Mouse (Mus musculus) intestine, postnatal 0 days (tissue): Measurements from ENCODE around the gene Fsd1. TPM values are rescaled to one million over a fixed set of nuclear protein-coding genes. Genes with fewer than 3 reads are reported as not detected.

Experiments
- ATAC-seq: fragments of 200-750 bp; cut with Nextera tagmentation; 2 replicates; pipeline ENCODE4 v1.8.0; 2017; ENCODE audit warnings: mild to moderate bottlenecking, moderate TSS enrichment, moderate library complexity
- H3K27ac ChIP-seq: fragments of 300-500 bp; sonication (generic); 2 replicates; pipeline ENCODE4 v1.5.1; 2014; ENCODE audit warnings: mild to moderate bottlenecking, low read depth, low read length, moderate library complexity
- H3K27me3 ChIP-seq: fragments of 300-500 bp; sonication (generic); replicated peaks from 2 replicates; pipeline ENCODE4 v1.6.1; 2014; ENCODE audit warnings: low read length, mixed read lengths; ENCODE audit not compliant: control insufficient read depth, insufficient read depth
- H3K36me3 ChIP-seq: fragments of 300-500 bp; sonication (generic); 2 replicates; pipeline ENCODE4 v1.6.1; 2014; ENCODE audit warnings: mild to moderate bottlenecking, moderate library complexity; ENCODE audit not compliant: control insufficient read depth, insufficient read depth
- H3K4me1 ChIP-seq: fragments of 300-500 bp; sonication (generic); replicated peaks from 2 replicates; pipeline ENCODE4 v1.6.1; 2014; ENCODE audit warnings: antibody characterized with exemption, low read length, mixed read lengths; ENCODE audit not compliant: control insufficient read depth, insufficient read depth
- H3K4me2 ChIP-seq: fragments of 300-500 bp; sonication (generic); replicated peaks from 2 replicates; pipeline ENCODE4 v1.6.1; 2014; ENCODE audit warnings: low read depth, mild to moderate bottlenecking, moderate library complexity
- H3K4me3 ChIP-seq: fragments of 300-500 bp; sonication (generic); 2 replicates; pipeline ENCODE4 v1.5.1; 2014; ENCODE audit warnings: low read depth, low read length
- H3K9ac ChIP-seq: fragments of 300-500 bp; sonication (generic); 2 replicates; pipeline ENCODE4 v1.6.1; 2014; ENCODE audit warnings: mild to moderate bottlenecking, low read depth, low read length
- H3K9me3 ChIP-seq: fragments of 300-500 bp; sonication (generic); 2 replicates; pipeline ENCODE4 v1.6.1; 2016; ENCODE audit warnings: mixed run types; ENCODE audit not compliant: control insufficient read depth
- CTCF ChIP-seq: sonication (generic); IDR thresholded peaks from 2 replicates; pipeline ENCODE4 v1.5.1; 2016; ENCODE audit warnings: low read depth, mild to moderate bottlenecking, control low read depth, antibody characterized with exemption, moderate library complexity
- WGBS: fragments of 180-500 bp; shearing (Covaris S2); extraction: QIAGEN DNeasy Blood & Tissue Kit; methylation state at CpG from one replicate; pipeline ENCODE4 v1.1.7; 2014; 5-methylcytosine and 5-hydroxymethylcytosine counted together
- polyA plus RNA-seq: library from polyadenylated mRNA; unstranded; fragments of >200 nt; fragmentation: Nextera tagmentation; extraction: Ambion mirVana; gene quantifications from 2 replicates; pipeline ENCODE4 v1.2.1, GENCODE M21; 2015

Gene Fsd1
- polyA plus RNA-seq, 1 experiment from 2014 or later = 3.6 TPM

DNA sequence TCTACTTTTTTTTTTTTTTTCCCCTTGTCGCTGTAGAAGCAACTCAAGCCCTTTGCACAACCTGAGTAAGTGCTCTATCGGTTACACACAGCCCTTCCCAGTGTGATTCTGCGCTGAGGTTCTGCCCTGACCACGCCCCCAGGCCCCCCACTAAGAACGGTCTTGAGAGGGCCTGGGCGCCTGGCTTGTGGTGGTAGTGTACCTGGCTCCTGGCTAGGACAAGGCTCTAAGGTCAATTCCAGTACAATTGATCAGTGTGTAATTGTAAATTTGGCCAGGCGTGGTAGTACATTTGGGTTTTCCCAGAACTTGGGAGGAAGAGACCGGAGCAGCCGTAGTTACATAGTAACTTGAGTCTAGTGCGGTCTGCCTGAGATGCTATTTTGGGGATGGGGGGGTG is 20.6 kb downstream of the Fsd1 start:
- H3K27ac ChIP-seq = peak overlapping the region; percentile 61
- no peaks in the 10 kb centered on the region for H3K27me3 ChIP-seq
- 23% methylated on average over 10 of the region's 10 CpGs for WGBS
- 0 out of 2 replicates have a peak overlapping the region, but pooled peaks have one; percentile 9 for H3K4me3 ChIP-seq
- peaks cover 11% of the 10 kb centered on the region; the same call in 1 of the 2 replicates for H3K36me3 ChIP-seq
- no peaks in the 10 kb centered on the region for H3K9me3 ChIP-seq
- H3K4me2 ChIP-seq = peak overlapping the region; percentile 71
- H3K4me1 ChIP-seq = peaks cover 11% of the 10 kb centered on the region; the same call in 1 of the 2 replicates
- no peak overlapping the region for H3K9ac ChIP-seq
- TF ChIP-seq CTCF = no peak
- ATAC-seq = no peak

GRCm38 (mm10) chr17:56007444-56008355 is 21.4 kb downstream of the Fsd1 start:
- peak overlapping the region; percentile 94 for H3K4me2 ChIP-seq
- H3K36me3 ChIP-seq = peaks cover 13% of the 10 kb centered on the region; the same call in 1 of the 2 replicates
- no peak overlapping the region for H3K9ac ChIP-seq
- peak overlapping the region; percentile 87; the same call in 1 of the 2 replicates for H3K4me3 ChIP-seq
- peak; percentile 30; the same call in 1 of the 2 replicates for TF ChIP-seq CTCF
- WGBS = 12% methylated on average over 13 of the region's 14 CpGs
- peak overlapping the region; percentile 79; the same call in 1 of the 2 replicates for H3K27ac ChIP-seq
- peaks cover 11% of the 10 kb centered on the region; the same call in 1 of the 2 replicates for H3K4me1 ChIP-seq
- no peaks in the 10 kb centered on the region for H3K9me3 ChIP-seq
- no peaks in the 10 kb centered on the region for H3K27me3 ChIP-seq
- ATAC-seq = peak; percentile 40

DNA sequence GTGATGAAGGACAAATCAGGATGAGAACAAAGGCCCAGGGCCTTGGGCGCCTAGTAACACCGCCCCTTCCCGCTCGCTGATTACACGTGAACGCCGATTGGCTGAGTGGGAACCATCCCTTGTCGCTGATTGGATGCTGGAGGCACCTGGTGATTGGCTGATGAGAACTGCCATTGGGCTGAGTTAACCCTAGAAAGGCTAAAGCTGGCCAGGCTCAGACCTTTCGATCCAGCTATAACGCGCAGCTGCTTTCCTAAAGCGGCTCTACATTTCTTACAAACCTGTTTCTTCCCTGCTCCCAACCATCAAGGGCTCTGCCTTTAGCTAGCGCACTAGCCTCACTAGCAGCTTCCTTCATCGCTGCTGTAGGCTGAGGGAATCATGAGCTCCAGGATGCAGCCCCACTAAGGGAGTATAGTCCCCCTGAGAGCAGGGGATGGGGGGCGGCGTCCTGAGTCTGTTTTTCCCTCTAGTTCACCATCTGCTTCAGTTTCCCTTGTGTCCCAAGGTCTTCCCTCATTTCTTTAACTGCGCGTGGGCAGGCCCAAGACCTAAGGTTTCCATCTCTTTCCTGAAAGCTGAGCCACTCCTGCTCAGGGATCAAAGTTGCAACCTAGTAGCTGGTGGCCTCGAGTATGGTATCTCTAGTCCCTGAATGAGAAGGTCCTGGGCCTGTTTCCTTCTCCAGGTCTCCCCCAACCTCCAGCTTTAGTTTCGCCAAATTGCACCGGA is 22.2 kb downstream of the Fsd1 start:
- H3K36me3 ChIP-seq = peaks cover 20% of the 10 kb centered on the region; the same call in 1 of the 2 replicates
- H3K27me3 ChIP-seq = no peaks in the 10 kb centered on the region
- peak; percentile 86 for ATAC-seq
- H3K9me3 ChIP-seq = no peaks in the 10 kb centered on the region
- peak overlapping the region; percentile 87 for H3K4me3 ChIP-seq
- peaks cover 11% of the 10 kb centered on the region; the same call in 1 of the 2 replicates for H3K4me1 ChIP-seq
- H3K9ac ChIP-seq = peak overlapping the region; percentile 58
- under 1% methylated on average over 21 of the region's 21 CpGs for WGBS
- peak overlapping the region; percentile 79 for H3K27ac ChIP-seq
- peak overlapping the region; percentile 94 for H3K4me2 ChIP-seq
- TF ChIP-seq CTCF = no peak

GRCm38 (mm10) chr17:56009088-56009961 is 23.0 kb downstream of the Fsd1 start:
- Histone ChIP-seq H3K4me2 (peak overlapping the region; percentile 94), H3K4me1 (peaks cover 11% of the 10 kb centered on the region; the same call in 1 of the 2 replicates), H3K36me3 (peaks cover 22% of the 10 kb centered on the region; the same call in 1 of the 2 replicates), H3K27me3 (no peaks in the 10 kb centered on the region), H3K9me3 (no peaks in the 10 kb centered on the region), H3K9ac (peak overlapping the region; percentile 58), H3K4me3 (peak overlapping the region; percentile 87), H3K27ac (peak overlapping the region; percentile 79)
- peak; percentile 75 for TF ChIP-seq CTCF
- peak; percentile 77 for ATAC-seq
- 1% methylated on average over 61 of the region's 62 CpGs for WGBS

DNA sequence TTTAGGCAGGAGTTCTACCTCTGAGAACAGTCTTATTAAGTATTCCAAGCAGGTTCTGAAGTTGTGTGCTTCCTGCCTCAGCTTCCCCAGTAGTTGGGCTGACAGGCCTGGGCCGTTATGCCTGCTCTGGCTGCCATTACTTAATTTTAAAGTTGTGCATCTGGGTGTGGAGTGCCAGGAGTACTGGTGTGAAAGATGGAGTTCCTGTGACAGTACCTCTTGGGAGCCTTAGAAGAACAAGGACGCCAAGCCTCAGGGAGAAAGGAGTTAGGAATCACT is 23.6 kb downstream of the Fsd1 start:
- Histone ChIP-seq H3K9me3 (no peaks in the 10 kb centered on the region), H3K4me2 (peak overlapping the region; percentile 94), H3K27ac (no peak overlapping the region), H3K36me3 (peaks cover 25% of the 10 kb centered on the region; the same call in 1 of the 2 replicates), H3K4me1 (peaks cover 11% of the 10 kb centered on the region; the same call in 1 of the 2 replicates), H3K9ac (peak overlapping the region; percentile 58; the same call in 1 of the 2 replicates), H3K27me3 (no peaks in the 10 kb centered on the region), H3K4me3 (peak overlapping the region; percentile 87)
- WGBS = 38% methylated on average over 2 of the region's 2 CpGs
- no peak for ATAC-seq
- TF ChIP-seq CTCF = no peak
